Mouse (Mus musculus): ENCODE measurements around the gene Lpcat3. TPM values are rescaled to one million over a fixed set of nuclear protein-coding genes. Genes with fewer than 3 reads are reported as not detected.

Lpcat3 gene
- polyA plus RNA-seq, 1 experiment from 2014 or later = 134 TPM

- Histone ChIP-seq H3K4me1 (replicated peaks) (peaks cover 32% of the 10 kb centered on the region), H3K27me3 (replicated peaks) (no peaks in the 10 kb centered on the region), H3K4me3 (replicated peaks) (peak overlapping the region; percentile 96), H3K36me3 (peaks cover 21% of the 10 kb centered on the region), H3K4me2 (replicated peaks) (peak overlapping the region; percentile 86), H3K9ac (peak overlapping the region; percentile 95), H3K9me3 (no peaks in the 10 kb centered on the region), H3K27ac (peak overlapping the region; percentile 86)
- no peak for ATAC-seq
- WGBS = 7% methylated on average over 11 of the region's 11 CpGs
Observed at GRCm38 (mm10) chr6:124712918-124713317, 50.1 kb downstream of the Lpcat3 start.

DNA sequence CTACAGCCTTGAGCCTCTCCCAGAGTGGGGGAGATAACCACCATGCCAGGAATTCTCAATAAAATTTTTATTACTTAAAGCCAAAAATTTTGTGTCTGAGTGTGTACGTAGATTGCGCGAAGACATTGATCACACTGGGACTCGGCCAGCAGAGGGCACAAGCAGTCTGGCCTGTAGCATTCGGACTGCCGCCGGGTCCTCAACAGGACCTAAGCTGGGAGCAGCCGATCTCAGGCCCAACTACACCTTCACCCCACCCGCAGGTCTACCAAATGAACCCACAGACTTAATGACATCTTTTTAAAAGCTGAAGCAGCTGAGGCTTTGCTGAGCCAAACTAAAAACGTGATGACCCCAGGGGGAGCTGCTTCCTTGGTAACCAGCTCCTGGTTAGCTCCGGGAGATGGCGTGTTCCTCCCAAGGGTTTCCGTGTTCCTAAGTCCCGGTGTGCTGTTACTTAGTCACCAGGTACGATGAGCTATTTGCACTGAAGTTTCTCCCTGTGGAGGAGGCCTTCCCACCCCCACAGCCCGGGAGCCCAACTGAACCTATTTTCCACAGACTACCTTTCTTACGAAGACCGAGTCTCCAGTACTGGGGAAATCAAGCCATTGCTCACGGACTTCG is 54.1 kb downstream of the Lpcat3 start:
- Histone ChIP-seq H3K27me3 (replicated peaks) (no peaks in the 10 kb centered on the region), H3K4me1 (replicated peaks) (peaks cover 18% of the 10 kb centered on the region), H3K27ac (peak overlapping the region; percentile 79), H3K9me3 (no peaks in the 10 kb centered on the region), H3K4me2 (replicated peaks) (peak overlapping the region; percentile 44), H3K9ac (peak overlapping the region; percentile 52), H3K36me3 (peaks cover 21% of the 10 kb centered on the region), H3K4me3 (replicated peaks) (peak overlapping the region; percentile 42)
- no peak for ATAC-seq
- WGBS = 49% methylated on average over 20 of the region's 20 CpGs

DNA sequence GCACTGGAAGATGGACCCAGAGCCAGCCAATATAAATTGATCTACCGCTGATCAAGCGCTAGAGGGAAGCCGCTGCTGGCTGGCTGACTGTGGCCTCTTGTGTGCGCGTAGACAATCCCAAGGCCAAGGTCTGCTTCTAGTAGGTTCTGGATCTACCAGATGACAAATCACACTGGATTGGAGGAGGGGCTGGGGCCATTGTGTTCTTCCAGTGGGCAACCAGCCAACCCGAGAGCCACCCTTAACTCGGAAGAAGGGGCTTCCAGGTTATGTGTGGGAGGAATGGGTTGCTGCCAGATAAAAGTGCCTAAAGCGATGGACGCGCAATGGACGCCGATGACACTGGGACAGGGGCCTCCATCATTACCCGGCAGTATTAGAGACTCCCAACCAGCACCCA is 55.1 kb downstream of the Lpcat3 start:
- H3K4me3 ChIP-seq (replicated peaks) = peak overlapping the region; percentile 42
- H3K27ac ChIP-seq = peak overlapping the region; percentile 79
- 39% methylated on average over 13 of the region's 13 CpGs for WGBS
- H3K4me2 ChIP-seq (replicated peaks) = peak overlapping the region; percentile 44
- H3K9ac ChIP-seq = peak overlapping the region; percentile 52
- no peaks in the 10 kb centered on the region for H3K27me3 ChIP-seq (replicated peaks)
- H3K4me1 ChIP-seq (replicated peaks) = peaks cover 17% of the 10 kb centered on the region
- H3K36me3 ChIP-seq = peaks cover 21% of the 10 kb centered on the region
- no peaks in the 10 kb centered on the region for H3K9me3 ChIP-seq
- ATAC-seq = no peak

- peak overlapping the region; percentile 62 for H3K9ac ChIP-seq
- no peaks in the 10 kb centered on the region for H3K27me3 ChIP-seq (replicated peaks)
- peak overlapping the region; percentile 42 for H3K4me3 ChIP-seq (replicated peaks)
- no peaks in the 10 kb centered on the region for H3K9me3 ChIP-seq
- ATAC-seq = peak; percentile 85
- H3K4me1 ChIP-seq (replicated peaks) = peaks cover 10% of the 10 kb centered on the region; the same call in 1 of the 2 replicates
- peak overlapping the region; percentile 79 for H3K27ac ChIP-seq
- H3K36me3 ChIP-seq = peaks cover 21% of the 10 kb centered on the region
- 40% methylated on average over 16 of the region's 16 CpGs for WGBS
- peak overlapping the region; percentile 51 for H3K4me2 ChIP-seq (replicated peaks)
Observed at GRCm38 (mm10) chr6:124718703-124719102, 55.9 kb downstream of the Lpcat3 start.

GRCm38 (mm10) chr6:124719354-124719978 is 56.6 kb downstream of the Lpcat3 start:
- no peaks in the 10 kb centered on the region for H3K9me3 ChIP-seq
- WGBS = 54% methylated on average over 7 of the region's 7 CpGs
- peak overlapping the region; percentile 51 for H3K4me2 ChIP-seq (replicated peaks)
- peak; percentile 45 for ATAC-seq
- peaks cover 5% of the 10 kb centered on the region; the same call in 1 of the 2 replicates for H3K4me1 ChIP-seq (replicated peaks)
- H3K4me3 ChIP-seq (replicated peaks) = peak overlapping the region; percentile 42
- no peaks in the 10 kb centered on the region for H3K27me3 ChIP-seq (replicated peaks)
- H3K27ac ChIP-seq = peak overlapping the region; percentile 79
- peak overlapping the region; percentile 62 for H3K9ac ChIP-seq
- H3K36me3 ChIP-seq = peaks cover 21% of the 10 kb centered on the region

DNA sequence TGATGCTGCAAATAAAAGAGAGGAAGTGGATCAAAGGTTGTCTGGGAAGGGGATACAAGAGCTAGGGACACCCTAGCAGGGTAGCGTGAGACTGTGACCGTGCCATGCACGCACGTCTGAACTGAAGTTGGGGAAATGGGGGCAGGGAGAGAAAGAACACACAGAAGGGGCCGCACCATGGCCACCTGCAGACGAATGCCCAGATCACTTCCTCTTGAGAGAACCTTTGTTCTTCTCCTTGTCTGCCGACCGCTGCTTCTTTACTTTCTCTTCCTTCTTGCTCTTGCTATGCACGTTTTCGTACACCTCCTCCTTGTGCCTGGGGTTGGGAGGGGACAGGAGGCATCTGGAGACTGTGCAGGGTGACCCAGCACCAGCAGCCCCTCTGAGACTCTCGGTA is 58.1 kb downstream of the Lpcat3 start:
- Histone ChIP-seq H3K4me1 (replicated peaks) (peaks cover 5% of the 10 kb centered on the region; the same call in 1 of the 2 replicates), H3K27ac (0 out of 2 replicates have a peak overlapping the region, but pooled peaks have one; percentile 3), H3K27me3 (replicated peaks) (no peaks in the 10 kb centered on the region), H3K9ac (no peak overlapping the region), H3K4me3 (replicated peaks) (peak overlapping the region; percentile 42; the same call in 1 of the 2 replicates), H3K9me3 (no peaks in the 10 kb centered on the region), H3K4me2 (replicated peaks) (peak overlapping the region; percentile 51), H3K36me3 (peaks cover 9% of the 10 kb centered on the region)
- WGBS = 47% methylated on average over 11 of the region's 11 CpGs
- ATAC-seq = no peak

- H3K4me3 ChIP-seq (replicated peaks) = no peak overlapping the region
- no peak for ATAC-seq
- H3K36me3 ChIP-seq = no peaks in the 10 kb centered on the region
- no peaks in the 10 kb centered on the region for H3K9me3 ChIP-seq
- H3K4me1 ChIP-seq (replicated peaks) = 0 out of 2 replicates have a peak, but pooled peaks cover 5% of the 10 kb centered on the region
- no peaks in the 10 kb centered on the region for H3K27me3 ChIP-seq (replicated peaks)
- WGBS = 82% methylated on average over 6 of the region's 6 CpGs
- no peak overlapping the region for H3K9ac ChIP-seq
- no peak overlapping the region for H3K4me2 ChIP-seq (replicated peaks)
- no peak overlapping the region for H3K27ac ChIP-seq
Observed at GRCm38 (mm10) chr6:124722876-124723473, 60.1 kb downstream of the Lpcat3 start.

DNA sequence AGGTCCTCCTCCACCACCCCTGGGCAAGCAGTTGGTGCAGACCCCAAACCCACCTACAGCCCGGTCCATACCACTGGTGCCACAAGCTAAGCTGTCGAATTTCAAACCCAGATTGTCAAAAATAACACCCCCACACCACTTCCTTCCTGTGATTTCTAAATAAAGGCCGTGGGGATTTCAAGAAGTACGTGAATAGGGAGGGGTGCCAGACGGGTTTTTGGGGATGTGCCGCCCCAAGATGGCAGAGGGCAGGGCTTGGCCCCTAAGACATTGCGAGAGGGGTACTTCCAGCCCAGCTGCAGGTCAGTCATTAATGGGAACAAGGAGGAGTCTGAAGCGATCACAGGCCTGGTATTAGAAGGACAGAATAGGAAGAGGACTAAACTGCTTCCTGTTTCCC is 60.7 kb downstream of the Lpcat3 start:
- H3K36me3 ChIP-seq = no peaks in the 10 kb centered on the region
- H3K27me3 ChIP-seq (replicated peaks) = no peaks in the 10 kb centered on the region
- no peak overlapping the region for H3K4me3 ChIP-seq (replicated peaks)
- H3K9ac ChIP-seq = no peak overlapping the region
- H3K4me2 ChIP-seq (replicated peaks) = no peak overlapping the region
- H3K9me3 ChIP-seq = no peaks in the 10 kb centered on the region
- 0 out of 2 replicates have a peak, but pooled peaks cover 6% of the 10 kb centered on the region for H3K4me1 ChIP-seq (replicated peaks)
- 81% methylated on average over 8 of the region's 8 CpGs for WGBS
- H3K27ac ChIP-seq = no peak overlapping the region
- ATAC-seq = no peak

- no peaks in the 10 kb centered on the region for H3K27me3 ChIP-seq (replicated peaks)
- WGBS = 81% methylated on average over 10 of the region's 10 CpGs
- ATAC-seq = no peak
Observed at GRCm38 (mm10) chr6:124724472-124724871, 61.6 kb downstream of the Lpcat3 start.

DNA sequence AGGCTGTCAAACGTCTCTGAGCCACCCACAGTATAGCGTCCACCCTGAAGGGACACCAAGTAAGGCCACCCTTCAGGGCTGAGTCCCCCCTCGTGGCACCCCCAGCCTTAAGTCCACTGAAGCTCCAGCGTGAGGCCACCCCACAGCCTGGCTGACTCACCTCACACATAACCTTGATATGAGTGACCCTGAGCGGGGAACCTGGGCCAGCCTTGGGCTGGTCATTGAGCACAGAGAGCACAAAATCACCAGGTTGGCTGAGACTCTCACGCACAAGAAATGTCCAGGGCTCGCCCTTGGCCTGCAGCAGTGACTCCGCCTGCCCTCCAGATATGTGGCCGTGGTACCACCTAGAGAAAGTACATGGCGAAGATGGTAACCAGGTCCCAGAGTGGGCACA is 65.8 kb downstream of the Lpcat3 start:
- Histone ChIP-seq H3K36me3 (no peaks in the 10 kb centered on the region), H3K4me3 (replicated peaks) (no peak overlapping the region), H3K9ac (no peak overlapping the region), H3K4me2 (replicated peaks) (no peak overlapping the region), H3K4me1 (replicated peaks) (peaks cover 13% of the 10 kb centered on the region; the same call in 1 of the 2 replicates), H3K9me3 (no peaks in the 10 kb centered on the region), H3K27me3 (replicated peaks) (no peaks in the 10 kb centered on the region), H3K27ac (no peak overlapping the region)
- WGBS = 86% methylated on average over 10 of the region's 10 CpGs
- ATAC-seq = no peak

More at GRCm38 (mm10) chr6:124724472-124724871, 61.6 kb downstream of the Lpcat3 start:
- Histone ChIP-seq H3K27ac (no peak overlapping the region), H3K9me3 (no peaks in the 10 kb centered on the region), H3K9ac (no peak overlapping the region), H3K4me1 (replicated peaks) (0 out of 2 replicates have a peak, but pooled peaks cover 6% of the 10 kb centered on the region), H3K4me2 (replicated peaks) (no peak overlapping the region), H3K4me3 (replicated peaks) (no peak overlapping the region), H3K36me3 (no peaks in the 10 kb centered on the region)

DNA sequence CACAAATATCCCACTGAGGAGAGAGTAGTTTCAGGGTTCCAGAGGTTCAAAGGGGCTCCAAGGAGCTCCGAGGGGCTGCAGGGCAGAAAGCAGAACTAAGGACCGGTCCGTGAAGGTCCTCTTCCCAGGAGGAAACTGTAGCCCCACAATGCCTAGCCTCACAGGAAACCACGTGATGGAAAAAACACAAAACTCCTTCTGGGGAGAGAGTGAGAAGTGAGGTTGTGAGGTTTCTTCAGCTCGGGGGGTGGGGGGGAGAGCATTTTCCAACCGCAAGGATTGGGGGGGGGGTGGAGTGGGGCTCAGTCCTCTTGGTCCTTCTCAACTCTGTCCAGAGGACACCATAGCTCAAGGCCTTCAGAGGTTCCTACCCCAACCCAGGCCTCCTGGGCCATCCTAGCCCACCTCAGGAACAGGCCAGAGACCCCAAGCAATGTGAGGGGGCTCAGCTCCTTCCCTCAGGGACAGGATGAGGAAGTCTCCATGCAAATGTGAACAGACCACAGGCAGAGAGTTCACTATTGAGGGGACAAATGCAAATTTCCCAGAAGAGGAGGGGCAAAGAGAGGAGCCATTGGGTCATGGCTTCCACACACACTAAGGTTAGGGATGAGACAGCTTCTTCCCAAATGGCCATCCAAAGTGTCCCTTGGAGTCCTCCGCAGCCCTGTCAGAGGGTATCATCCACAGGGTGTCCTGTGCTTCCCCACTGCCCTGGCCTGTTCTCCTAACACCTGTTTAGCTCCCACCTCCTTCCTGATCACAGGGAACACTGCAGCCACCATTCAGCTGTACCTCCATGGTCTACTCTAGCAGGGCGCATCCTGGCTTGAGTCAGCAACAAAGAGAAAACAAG is 67.3 kb downstream of the Lpcat3 start:
- H3K27ac ChIP-seq = no peak overlapping the region
- H3K36me3 ChIP-seq = no peaks in the 10 kb centered on the region
- no peak overlapping the region for H3K4me3 ChIP-seq (replicated peaks)
- no peak for ATAC-seq
- H3K4me1 ChIP-seq (replicated peaks) = peaks cover 13% of the 10 kb centered on the region; the same call in 1 of the 2 replicates
- WGBS = 80% methylated on average over 8 of the region's 8 CpGs
- no peaks in the 10 kb centered on the region for H3K27me3 ChIP-seq (replicated peaks)
- no peak overlapping the region for H3K9ac ChIP-seq
- no peaks in the 10 kb centered on the region for H3K9me3 ChIP-seq
- H3K4me2 ChIP-seq (replicated peaks) = no peak overlapping the region

DNA sequence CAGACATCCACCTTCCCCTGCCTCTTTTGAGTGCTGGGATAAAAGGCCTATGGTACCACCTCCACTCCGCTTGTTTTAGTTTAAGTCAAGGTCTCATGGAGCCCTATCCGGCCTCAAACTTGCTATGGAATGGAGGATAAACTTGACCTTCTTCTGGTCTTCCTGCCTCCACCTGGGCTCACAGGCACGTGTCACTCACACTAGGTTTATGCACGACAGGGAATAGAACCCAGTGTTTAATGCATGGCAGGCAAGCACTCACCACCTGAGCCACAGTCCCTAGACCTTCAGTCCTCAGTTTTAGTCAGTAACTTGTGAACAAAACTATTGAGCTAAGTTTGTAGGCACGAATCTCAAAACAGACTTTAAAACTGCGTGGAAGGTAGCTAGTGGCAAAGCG is 68.2 kb downstream of the Lpcat3 start:
- ATAC-seq = no peak
- H3K27ac ChIP-seq = no peak overlapping the region
- H3K9ac ChIP-seq = no peak overlapping the region
- no peaks in the 10 kb centered on the region for H3K9me3 ChIP-seq
- peaks cover 13% of the 10 kb centered on the region; the same call in 1 of the 2 replicates for H3K4me1 ChIP-seq (replicated peaks)
- WGBS = 81% methylated on average over 7 of the region's 7 CpGs
- no peak overlapping the region for H3K4me3 ChIP-seq (replicated peaks)
- no peaks in the 10 kb centered on the region for H3K27me3 ChIP-seq (replicated peaks)
- no peaks in the 10 kb centered on the region for H3K36me3 ChIP-seq
- H3K4me2 ChIP-seq (replicated peaks) = no peak overlapping the region
